Mouse (Mus musculus) kidney, embryonic 15.5 days (tissue): ENCODE results near the gene Lgals3bp. TPM values are rescaled to one million over a fixed set of nuclear protein-coding genes. Genes with fewer than 3 reads are reported as not detected.

Experiments
- ATAC-seq: fragments of 200-750 bp; cut with Nextera tagmentation; replicated peaks from 2 replicates; pipeline ENCODE4 v1.8.0; 2017; ENCODE audit warnings: moderate TSS enrichment; ENCODE audit not compliant: low FRiP score
- H3K27ac ChIP-seq: fragments of 300-500 bp; sonication (generic); 2 replicates; pipeline ENCODE4 v1.5.1; 2015; ENCODE audit warnings: mild to moderate bottlenecking, inconsistent platforms
- H3K27me3 ChIP-seq: fragments of 300-500 bp; sonication (generic); 2 replicates; pipeline ENCODE4 v1.6.1; 2015; ENCODE audit warnings: inconsistent platforms
- H3K36me3 ChIP-seq: fragments of 300-500 bp; sonication (generic); 2 replicates; pipeline ENCODE4 v1.6.1; 2015; ENCODE audit warnings: inconsistent platforms
- H3K4me1 ChIP-seq: fragments of 300-500 bp; sonication (generic); 2 replicates; pipeline ENCODE4 v1.6.1; 2015; ENCODE audit warnings: inconsistent platforms
- H3K4me2 ChIP-seq: fragments of 300-500 bp; sonication (generic); 2 replicates; pipeline ENCODE4 v1.6.1; 2015; ENCODE audit warnings: moderate library complexity, mild to moderate bottlenecking, inconsistent platforms
- H3K4me3 ChIP-seq: fragments of 300-500 bp; sonication (generic); replicated peaks from 2 replicates; pipeline ENCODE4 v1.5.1; 2015; ENCODE audit warnings: mild to moderate bottlenecking, inconsistent platforms
- H3K9ac ChIP-seq: fragments of 300-500 bp; sonication (generic); 2 replicates; pipeline ENCODE4 v1.6.1; 2015; ENCODE audit warnings: mild to moderate bottlenecking, inconsistent platforms
- H3K9me3 ChIP-seq: fragments of 300-500 bp; sonication (generic); replicated peaks from 2 replicates; pipeline ENCODE4 v1.6.1; 2016; ENCODE audit warnings: inconsistent platforms
- WGBS: fragments of 180-500 bp; shearing (Covaris S2); methylation state at CpG from one replicate; pipeline ENCODE4 v1.1.7; 2015; ENCODE audit warnings: mixed read lengths; 5-methylcytosine and 5-hydroxymethylcytosine counted together
- polyA plus RNA-seq: library from polyadenylated mRNA; unstranded; fragments of >200 nt; fragmentation: Nextera tagmentation; extraction: Ambion mirVana; gene quantifications from 2 replicates; pipeline ENCODE4 v1.2.1, GENCODE M21; 2015

Gene Lgals3bp
- polyA plus RNA-seq, 1 experiment from 2014 or later, result 18.2 TPM

DNA sequence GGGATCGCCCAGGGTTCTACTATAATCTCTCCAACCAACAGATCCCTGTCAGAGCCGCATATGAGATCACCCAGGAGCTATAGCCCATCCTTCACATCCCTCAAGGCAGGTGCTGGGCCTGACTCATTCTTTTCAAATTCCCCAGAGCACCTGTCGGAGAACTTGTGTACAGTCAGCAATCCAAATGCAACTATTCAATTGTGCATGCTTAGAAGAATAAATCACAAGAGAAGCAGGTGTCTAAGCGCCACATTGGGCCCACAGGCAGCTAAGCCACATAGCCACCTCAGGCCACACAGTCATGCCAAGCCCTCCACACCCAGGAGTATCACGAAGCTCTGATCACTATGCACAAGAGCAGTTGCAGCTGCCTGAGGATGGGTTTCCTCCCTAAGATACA, 52.4 kb downstream of the Lgals3bp start:
- Histone ChIP-seq H3K9ac (no peak overlapping the region), H3K27me3 (no peaks in the 10 kb centered on the region), H3K4me1 (peaks cover 80% of the 10 kb centered on the region), H3K27ac (peak overlapping the region; percentile 87), H3K4me3 (no peak overlapping the region), H3K9me3 (no peaks in the 10 kb centered on the region), H3K4me2 (no peak overlapping the region), H3K36me3 (0 out of 2 replicates have a peak, but pooled peaks cover 7% of the 10 kb centered on the region)
- WGBS, result 81% methylated on average over 5 of the region's 5 CpGs
- no peak for ATAC-seq

DNA sequence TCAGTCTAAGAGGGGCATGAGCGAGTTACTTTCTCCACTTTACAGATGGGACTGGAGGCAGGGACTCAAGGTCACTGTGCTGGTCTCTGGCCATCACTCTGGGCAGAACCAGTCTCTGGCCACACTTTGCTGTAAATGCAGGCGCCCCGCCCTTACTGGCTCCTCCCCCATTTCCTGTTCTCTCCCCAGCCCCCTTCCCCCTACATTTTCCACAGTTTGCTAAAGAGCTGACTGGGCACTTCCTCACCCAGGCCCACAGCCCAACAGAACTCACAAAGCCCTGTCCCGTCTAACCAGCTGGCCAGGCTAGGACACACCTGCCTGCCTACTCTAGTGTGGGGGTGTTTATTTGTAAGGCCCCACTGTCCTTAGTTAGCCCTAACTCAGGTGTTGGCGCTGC, 53.0 kb downstream of the Lgals3bp start:
- peak; percentile 47 for ATAC-seq
- Histone ChIP-seq H3K4me2 (peak overlapping the region; percentile 21; the same call in 1 of the 2 replicates), H3K4me3 (no peak overlapping the region), H3K9me3 (no peaks in the 10 kb centered on the region), H3K27me3 (no peaks in the 10 kb centered on the region), H3K4me1 (peaks cover 75% of the 10 kb centered on the region), H3K36me3 (0 out of 2 replicates have a peak, but pooled peaks cover 7% of the 10 kb centered on the region), H3K9ac (0 out of 2 replicates have a peak overlapping the region, but pooled peaks have one; percentile 34), H3K27ac (peak overlapping the region; percentile 87)
- WGBS, result 32% methylated on average over 5 of the region's 5 CpGs

DNA sequence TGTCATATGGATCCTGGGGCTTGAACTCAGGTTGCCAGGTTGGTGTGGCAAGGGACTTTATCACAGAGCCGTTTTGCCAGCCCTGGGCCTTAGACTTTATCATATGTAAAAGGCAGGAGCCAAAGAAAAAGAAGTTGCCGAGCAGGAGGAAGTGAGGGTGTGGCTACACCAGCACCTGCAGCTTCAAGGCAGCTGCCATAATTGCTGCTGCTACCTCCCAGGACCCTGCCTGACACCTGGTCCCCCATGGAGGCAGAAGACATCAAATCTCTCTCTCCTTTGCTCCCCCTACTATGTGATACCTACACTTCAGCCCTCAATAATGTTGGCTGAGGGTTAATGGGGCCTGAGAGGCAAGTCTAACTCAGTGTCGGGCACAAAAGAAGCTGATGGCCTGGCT, 53.5 kb downstream of the Lgals3bp start:
- 37% methylated on average over 3 of the region's 3 CpGs for WGBS

DNA sequence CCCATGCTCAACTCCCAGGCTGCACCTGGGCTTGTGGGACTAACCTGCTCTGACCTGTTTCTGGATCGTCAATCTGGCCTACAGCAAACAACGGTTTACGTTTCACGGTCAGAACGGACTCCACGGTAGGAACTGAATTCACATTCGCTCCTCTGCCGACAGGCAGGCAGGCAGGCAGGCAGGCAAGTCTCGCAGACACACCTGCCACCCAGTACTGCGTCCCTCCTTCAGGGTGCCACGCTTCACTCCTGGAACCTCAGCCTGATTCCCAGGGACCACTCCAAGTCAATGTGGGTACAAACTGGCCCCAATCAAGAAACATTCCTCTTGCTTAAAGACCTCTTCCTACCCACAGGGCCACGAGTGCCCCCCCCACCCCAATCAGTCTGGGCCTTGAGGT, 54.0 kb downstream of the Lgals3bp start:
- H3K36me3 ChIP-seq, result 0 out of 2 replicates have a peak, but pooled peaks cover 7% of the 10 kb centered on the region
- no peak overlapping the region for H3K9ac ChIP-seq
- H3K4me1 ChIP-seq, result peaks cover 75% of the 10 kb centered on the region
- ATAC-seq, result no peak
- H3K9me3 ChIP-seq, result no peaks in the 10 kb centered on the region
- no peak overlapping the region for H3K4me3 ChIP-seq
- no peak overlapping the region for H3K4me2 ChIP-seq
- H3K27ac ChIP-seq, result 0 out of 2 replicates have a peak overlapping the region, but pooled peaks have one; percentile 28
- no peaks in the 10 kb centered on the region for H3K27me3 ChIP-seq
- WGBS, result 68% methylated on average over 12 of the region's 12 CpGs

More for the DNA sequence above, 53.5 kb downstream of the Lgals3bp start:
- ATAC-seq, result no peak
- peak overlapping the region; percentile 87 for H3K27ac ChIP-seq
- H3K36me3 ChIP-seq, result 0 out of 2 replicates have a peak, but pooled peaks cover 7% of the 10 kb centered on the region
- H3K4me1 ChIP-seq, result peaks cover 75% of the 10 kb centered on the region
- no peak overlapping the region for H3K9ac ChIP-seq
- H3K9me3 ChIP-seq, result no peaks in the 10 kb centered on the region
- H3K27me3 ChIP-seq, result no peaks in the 10 kb centered on the region
- peak overlapping the region; percentile 21; the same call in 1 of the 2 replicates for H3K4me2 ChIP-seq
- no peak overlapping the region for H3K4me3 ChIP-seq

- 0 out of 2 replicates have a peak, but pooled peaks cover 3% of the 10 kb centered on the region for H3K36me3 ChIP-seq
- H3K27me3 ChIP-seq, result no peaks in the 10 kb centered on the region
- H3K4me1 ChIP-seq, result peaks cover 75% of the 10 kb centered on the region
- WGBS, result 89% methylated on average over 2 of the region's 2 CpGs
- H3K9ac ChIP-seq, result no peak overlapping the region
- no peak for ATAC-seq
- 0 out of 2 replicates have a peak overlapping the region, but pooled peaks have one; percentile 28 for H3K27ac ChIP-seq
- H3K4me3 ChIP-seq, result no peak overlapping the region
- no peaks in the 10 kb centered on the region for H3K9me3 ChIP-seq
- no peak overlapping the region for H3K4me2 ChIP-seq
These were observed 54.5 kb downstream of the Lgals3bp start for GRCm38 (mm10) chr11:118347391-118347790.

GRCm38 (mm10) chr11:118346395-118347096, 55.3 kb downstream of the Lgals3bp start:
- H3K4me1 ChIP-seq, result peaks cover 75% of the 10 kb centered on the region
- ATAC-seq, result no peak
- WGBS, result 80% methylated on average over 8 of the region's 8 CpGs

GRCm38 (mm10) chr11:118345693-118346092, 56.2 kb downstream of the Lgals3bp start:
- H3K4me1 ChIP-seq, result peaks cover 74% of the 10 kb centered on the region
- ATAC-seq, result no peak
- WGBS, result 46% methylated on average over 4 of the region's 4 CpGs
- no peaks in the 10 kb centered on the region for H3K27me3 ChIP-seq
- H3K27ac ChIP-seq, result peak overlapping the region; percentile 10; the same call in 1 of the 2 replicates
- H3K4me2 ChIP-seq, result no peak overlapping the region
- H3K9ac ChIP-seq, result no peak overlapping the region
- H3K4me3 ChIP-seq, result no peak overlapping the region
- no peaks in the 10 kb centered on the region for H3K9me3 ChIP-seq
- no peaks in the 10 kb centered on the region for H3K36me3 ChIP-seq

More at GRCm38 (mm10) chr11:118346395-118347096, 55.3 kb downstream of the Lgals3bp start:
- Histone ChIP-seq H3K9ac (no peak overlapping the region), H3K4me3 (no peak overlapping the region), H3K4me2 (no peak overlapping the region), H3K27me3 (no peaks in the 10 kb centered on the region), H3K27ac (no peak overlapping the region), H3K36me3 (no peaks in the 10 kb centered on the region), H3K9me3 (no peaks in the 10 kb centered on the region)

DNA sequence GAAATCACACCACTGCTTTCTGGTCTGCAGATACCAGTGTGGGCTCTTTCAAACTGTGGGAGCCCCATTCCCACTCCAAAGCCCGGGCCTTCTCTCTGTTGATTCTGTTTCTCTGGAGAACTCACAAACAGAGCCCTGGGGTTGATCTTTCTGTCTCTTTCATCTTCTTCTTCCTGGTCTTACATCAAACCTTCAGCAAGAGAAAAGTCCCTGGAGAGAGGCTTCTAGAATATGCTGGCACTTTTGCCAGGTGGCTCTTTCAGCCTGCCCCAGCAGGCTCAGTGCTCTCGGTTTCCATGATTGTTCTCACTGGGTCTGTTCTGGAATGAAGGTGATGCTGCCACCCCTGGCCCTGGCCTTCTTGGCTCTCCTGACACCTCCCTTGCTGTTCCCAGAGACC, 58.3 kb downstream of the Lgals3bp start:
- H3K4me3 ChIP-seq, result no peak overlapping the region
- no peaks in the 10 kb centered on the region for H3K27me3 ChIP-seq
- no peak overlapping the region for H3K4me2 ChIP-seq
- WGBS, result 78% methylated on average over 2 of the region's 2 CpGs
- peaks cover 65% of the 10 kb centered on the region for H3K4me1 ChIP-seq
- no peak overlapping the region for H3K9ac ChIP-seq
- ATAC-seq, result no peak
- H3K9me3 ChIP-seq, result no peaks in the 10 kb centered on the region
- H3K36me3 ChIP-seq, result peaks cover 3% of the 10 kb centered on the region; the same call in 1 of the 2 replicates
- H3K27ac ChIP-seq, result 0 out of 2 replicates have a peak overlapping the region, but pooled peaks have one; percentile 70

Other genes starting within 250 kb of the Lgals3bp start
- gene Cyth1, start 153.5 kb downstream of the Lgals3bp start, polyA plus RNA-seq, result 16.4 and 16.5 TPM in 2 replicates
- gene Usp36, start 111.8 kb downstream of the Lgals3bp start, polyA plus RNA-seq, result 21.8 and 24.2 TPM in 2 replicates
- 0.44 and 0.80 TPM in 2 replicates for gene Cep295nl, start 59.6 kb downstream of the Lgals3bp start, polyA plus RNA-seq
- 84.4 and 87.7 TPM in 2 replicates for gene Timp2, start 46.4 kb downstream of the Lgals3bp start, polyA plus RNA-seq
- gene Cant1, start 17.0 kb upstream of the Lgals3bp start, polyA plus RNA-seq, result 26.7 and 32.9 TPM in 2 replicates
- 5.9 and 7.2 TPM in 2 replicates for gene C1qtnf1, start 26.1 kb upstream of the Lgals3bp start, polyA plus RNA-seq
- 5.4 and 8.7 TPM in 2 replicates for gene Engase, start 74.7 kb upstream of the Lgals3bp start, polyA plus RNA-seq